Mouse (Mus musculus) limb, embryonic 15.5 days (tissue): ENCODE results near the gene S100a2. TPM values are rescaled to one million over a fixed set of nuclear protein-coding genes. Genes with fewer than 3 reads are reported as not detected.

Experiments used
- ATAC-seq: fragments of 200-750 bp; cut with Nextera tagmentation; 2 replicates; pipeline ENCODE4 v1.8.0; 2017; ENCODE audit warnings: low read depth, moderate TSS enrichment; ENCODE audit not compliant: insufficient number of reproducible peaks, low FRiP score, low TSS enrichment
- H3K27ac ChIP-seq: fragments of 300-500 bp; sonication (generic); 2 replicates; pipeline ENCODE4 v1.5.1; 2015; ENCODE audit warnings: moderate library complexity, mild to moderate bottlenecking, inconsistent platforms
- H3K27me3 ChIP-seq: fragments of 300-500 bp; sonication (generic); 2 replicates; pipeline ENCODE4 v1.6.1; 2015; ENCODE audit warnings: inconsistent platforms
- H3K36me3 ChIP-seq: fragments of 300-500 bp; sonication (generic); 2 replicates; pipeline ENCODE4 v1.6.1; 2015; ENCODE audit warnings: inconsistent platforms
- H3K4me1 ChIP-seq: fragments of 300-500 bp; sonication (generic); 2 replicates; pipeline ENCODE4 v1.6.1; 2015; ENCODE audit warnings: inconsistent platforms
- H3K4me2 ChIP-seq: fragments of 300-500 bp; sonication (generic); 2 replicates; pipeline ENCODE4 v1.6.1; 2015; ENCODE audit warnings: mild to moderate bottlenecking, inconsistent platforms
- H3K4me3 ChIP-seq: fragments of 300-500 bp; sonication (generic); 2 replicates; pipeline ENCODE4 v1.5.1; 2015; ENCODE audit warnings: mild to moderate bottlenecking, inconsistent platforms
- H3K9ac ChIP-seq: fragments of 300-500 bp; sonication (generic); 2 replicates; pipeline ENCODE4 v1.6.1; 2015; ENCODE audit warnings: inconsistent platforms
- H3K9me3 ChIP-seq: fragments of 300-500 bp; sonication (generic); 2 replicates; pipeline ENCODE4 v1.6.1; 2016; ENCODE audit warnings: inconsistent platforms
- WGBS: fragments of 180-500 bp; shearing (Covaris S2); methylation state at CpG from one replicate; pipeline ENCODE4 v1.1.7; 2015; 5-methylcytosine and 5-hydroxymethylcytosine counted together
- polyA plus RNA-seq: library from polyadenylated mRNA; unstranded; fragments of >200 nt; fragmentation: Nextera tagmentation; extraction: Ambion mirVana; gene quantifications from 2 replicates; pipeline ENCODE4 v1.2.1, GENCODE M21; 2015

The S100a2 gene
- polyA plus RNA-seq, 1 experiment from 2014 or later: not detected

GRCm38 (mm10) chr3:90609102-90609501 is 19.1 kb downstream of the S100a2 start:
- no peak for ATAC-seq
- no peaks in the 10 kb centered on the region for H3K27me3 ChIP-seq
- no peak overlapping the region for H3K4me2 ChIP-seq
- no peak overlapping the region for H3K27ac ChIP-seq
- H3K4me1 ChIP-seq: peaks cover 45% of the 10 kb centered on the region
- no peaks in the 10 kb centered on the region for H3K9me3 ChIP-seq
- no peaks in the 10 kb centered on the region for H3K36me3 ChIP-seq
- no peak overlapping the region for H3K9ac ChIP-seq
- no peak overlapping the region for H3K4me3 ChIP-seq

DNA sequence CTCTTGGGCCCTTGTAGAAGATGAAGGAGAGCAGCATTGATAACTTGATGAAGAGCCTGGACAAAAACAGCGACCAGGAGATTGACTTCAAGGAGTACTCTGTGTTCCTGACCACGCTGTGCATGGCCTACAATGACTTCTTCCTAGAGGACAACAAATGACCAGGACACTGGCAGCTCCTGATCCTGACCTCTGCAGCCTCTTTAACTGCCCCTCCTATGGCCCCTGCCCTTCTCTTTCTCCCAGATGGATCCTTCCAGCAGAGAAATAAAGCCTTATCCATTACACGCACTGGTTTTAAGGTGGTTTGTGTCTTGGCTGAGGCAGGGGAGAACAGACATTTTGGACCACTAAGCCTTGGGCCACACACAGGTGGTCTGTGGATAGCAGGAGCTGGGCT is 21.4 kb downstream of the S100a2 start:
- H3K4me2 ChIP-seq: no peak overlapping the region
- no peak overlapping the region for H3K27ac ChIP-seq
- ATAC-seq: no peak
- H3K9me3 ChIP-seq: no peaks in the 10 kb centered on the region
- H3K36me3 ChIP-seq: no peaks in the 10 kb centered on the region
- no peak overlapping the region for H3K9ac ChIP-seq
- peaks cover 39% of the 10 kb centered on the region for H3K4me1 ChIP-seq
- 88% methylated on average over 3 of the region's 3 CpGs for WGBS
- no peak overlapping the region for H3K4me3 ChIP-seq
- no peaks in the 10 kb centered on the region for H3K27me3 ChIP-seq

DNA sequence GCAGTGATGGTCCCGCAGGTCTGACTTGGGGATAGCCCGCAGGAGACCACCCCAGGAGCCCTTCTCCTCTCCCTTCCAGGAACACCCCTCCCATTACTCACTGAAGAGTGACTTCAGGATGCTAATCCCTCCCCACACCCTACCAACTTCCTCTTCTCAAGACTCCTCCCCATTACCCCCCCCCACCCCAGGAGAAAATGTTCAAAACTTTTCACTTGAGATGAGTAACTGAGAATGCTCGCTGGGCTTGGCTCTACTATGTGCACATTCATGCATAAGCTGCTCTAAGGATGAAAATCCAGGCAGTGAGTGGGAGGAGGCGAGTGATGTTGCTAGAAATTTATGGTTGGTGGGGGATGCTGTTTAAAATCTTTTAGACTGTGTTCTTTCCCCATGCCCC is 22.0 kb downstream of the S100a2 start:
- WGBS: 68% methylated on average over 4 of the region's 4 CpGs
- Histone ChIP-seq H3K9me3 (no peaks in the 10 kb centered on the region), H3K4me3 (no peak overlapping the region), H3K27me3 (no peaks in the 10 kb centered on the region), H3K27ac (no peak overlapping the region), H3K36me3 (no peaks in the 10 kb centered on the region), H3K4me2 (no peak overlapping the region), H3K9ac (no peak overlapping the region), H3K4me1 (peaks cover 39% of the 10 kb centered on the region)
- no peak for ATAC-seq

- peak within 1 kb of the TSS; percentile 33; the same call in 1 of the 2 replicates for H3K9ac ChIP-seq
- peak; percentile 69 for ATAC-seq
- H3K36me3 ChIP-seq: no peaks in the 10 kb centered on the region
- peak within 1 kb of the TSS; percentile 73 for H3K4me2 ChIP-seq
- 1% methylated on average over 23 of the region's 23 CpGs for WGBS
- no peaks in the 10 kb centered on the region for H3K9me3 ChIP-seq
- peak within 1 kb of the TSS; percentile 38 for H3K27ac ChIP-seq
- peaks cover 33% of the 10 kb centered on the region for H3K4me1 ChIP-seq
- H3K4me3 ChIP-seq: peak within 1 kb of the TSS; percentile 44
- no peaks in the 10 kb centered on the region for H3K27me3 ChIP-seq
These were observed 22.8 kb downstream of the S100a2 start, which contains the start of gene S100a6 for GRCm38 (mm10) chr3:90612728-90613291. TSS of gene S100a6 (plus strand) at chr3:90612882.

- Histone ChIP-seq H3K36me3 (no peaks in the 10 kb centered on the region), H3K4me3 (peak overlapping the region; percentile 44), H3K4me2 (peak overlapping the region; percentile 73), H3K27me3 (no peaks in the 10 kb centered on the region), H3K4me1 (peaks cover 33% of the 10 kb centered on the region), H3K27ac (peak overlapping the region; percentile 34; the same call in 1 of the 2 replicates), H3K9ac (no peak overlapping the region), H3K9me3 (no peaks in the 10 kb centered on the region)
- ATAC-seq: 0 out of 2 replicates have a peak, but pooled peaks have one; percentile 12
- 59% methylated on average over 7 of the region's 7 CpGs for WGBS
These were observed 23.6 kb downstream of the S100a2 start for GRCm38 (mm10) chr3:90613461-90614147.

GRCm38 (mm10) chr3:90614148-90614530 is 24.1 kb downstream of the S100a2 start:
- peak overlapping the region; percentile 44 for H3K4me3 ChIP-seq
- no peaks in the 10 kb centered on the region for H3K27me3 ChIP-seq
- H3K4me2 ChIP-seq: peak overlapping the region; percentile 73
- ATAC-seq: no peak
- H3K27ac ChIP-seq: no peak overlapping the region
- H3K4me1 ChIP-seq: peaks cover 33% of the 10 kb centered on the region
- 80% methylated on average over 6 of the region's 6 CpGs for WGBS
- H3K9ac ChIP-seq: no peak overlapping the region
- no peaks in the 10 kb centered on the region for H3K36me3 ChIP-seq
- no peaks in the 10 kb centered on the region for H3K9me3 ChIP-seq

DNA sequence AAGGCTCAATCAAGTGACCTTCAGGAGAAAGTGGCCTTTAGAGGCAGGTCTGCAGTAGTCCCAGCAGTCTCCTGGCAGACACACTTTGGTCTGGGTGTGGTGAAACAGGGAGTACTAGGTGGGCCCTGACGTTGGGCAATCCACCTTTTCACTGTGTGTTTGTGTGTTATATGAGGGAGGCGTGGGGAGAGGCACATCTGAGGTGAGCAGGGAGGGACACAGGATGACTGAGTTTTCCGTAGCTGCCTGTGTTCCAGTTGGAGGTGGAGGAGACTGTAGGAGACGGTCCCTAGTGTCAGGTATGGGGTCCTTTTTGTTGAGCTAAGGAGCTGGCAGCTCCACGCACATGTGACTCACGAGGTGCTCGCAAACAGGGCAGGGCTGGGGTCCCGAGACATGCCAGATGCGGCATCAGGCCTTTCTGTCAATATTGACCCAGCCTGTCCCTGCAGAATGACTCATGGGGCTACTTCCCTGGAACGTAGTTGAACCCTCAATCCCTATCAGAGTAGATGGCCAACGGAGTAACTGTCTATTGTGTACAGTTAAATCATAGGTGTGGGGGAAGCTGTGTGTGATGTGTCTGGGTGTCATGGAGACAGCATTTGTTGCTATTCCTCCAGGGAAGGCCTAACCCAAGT is 24.7 kb downstream of the S100a2 start:
- H3K4me2 ChIP-seq: peak overlapping the region; percentile 73
- no peak for ATAC-seq
- H3K4me3 ChIP-seq: peak overlapping the region; percentile 44; the same call in 1 of the 2 replicates
- 76% methylated on average over 11 of the region's 11 CpGs for WGBS
- no peak overlapping the region for H3K9ac ChIP-seq
- H3K36me3 ChIP-seq: no peaks in the 10 kb centered on the region
- H3K27me3 ChIP-seq: no peaks in the 10 kb centered on the region
- H3K9me3 ChIP-seq: no peaks in the 10 kb centered on the region
- no peak overlapping the region; the same call in 1 of the 2 replicates for H3K27ac ChIP-seq
- H3K4me1 ChIP-seq: peaks cover 33% of the 10 kb centered on the region

GRCm38 (mm10) chr3:90615415-90615814 is 25.4 kb downstream of the S100a2 start:
- Histone ChIP-seq H3K9me3 (no peaks in the 10 kb centered on the region), H3K36me3 (no peaks in the 10 kb centered on the region), H3K4me2 (peak overlapping the region; percentile 12; the same call in 1 of the 2 replicates), H3K27me3 (no peaks in the 10 kb centered on the region), H3K27ac (no peak overlapping the region; the same call in 1 of the 2 replicates), H3K4me1 (peaks cover 33% of the 10 kb centered on the region), H3K9ac (no peak overlapping the region), H3K4me3 (no peak overlapping the region)
- 6% methylated on average over 7 of the region's 7 CpGs for WGBS
- peak; percentile 73; the same call in 1 of the 2 replicates for ATAC-seq

- Histone ChIP-seq H3K4me1 (peaks cover 33% of the 10 kb centered on the region), H3K4me3 (no peak overlapping the region), H3K36me3 (no peaks in the 10 kb centered on the region), H3K9ac (no peak overlapping the region), H3K4me2 (peak overlapping the region; percentile 12; the same call in 1 of the 2 replicates), H3K27ac (no peak overlapping the region), H3K27me3 (no peaks in the 10 kb centered on the region), H3K9me3 (no peaks in the 10 kb centered on the region)
- no peak for ATAC-seq
- 76% methylated on average over 1 of the region's 1 CpGs for WGBS
These were observed 25.9 kb downstream of the S100a2 start for GRCm38 (mm10) chr3:90615911-90616310.

GRCm38 (mm10) chr3:90617586-90617985 is 27.5 kb downstream of the S100a2 start:
- no peaks in the 10 kb centered on the region for H3K27me3 ChIP-seq
- no peak for ATAC-seq
- H3K9me3 ChIP-seq: no peaks in the 10 kb centered on the region
- no peak overlapping the region for H3K27ac ChIP-seq
- H3K4me2 ChIP-seq: no peak overlapping the region
- H3K4me3 ChIP-seq: no peak overlapping the region
- 23% methylated on average over 1 of the region's 1 CpGs for WGBS
- no peak overlapping the region for H3K9ac ChIP-seq
- peaks cover 32% of the 10 kb centered on the region for H3K4me1 ChIP-seq
- H3K36me3 ChIP-seq: no peaks in the 10 kb centered on the region

DNA sequence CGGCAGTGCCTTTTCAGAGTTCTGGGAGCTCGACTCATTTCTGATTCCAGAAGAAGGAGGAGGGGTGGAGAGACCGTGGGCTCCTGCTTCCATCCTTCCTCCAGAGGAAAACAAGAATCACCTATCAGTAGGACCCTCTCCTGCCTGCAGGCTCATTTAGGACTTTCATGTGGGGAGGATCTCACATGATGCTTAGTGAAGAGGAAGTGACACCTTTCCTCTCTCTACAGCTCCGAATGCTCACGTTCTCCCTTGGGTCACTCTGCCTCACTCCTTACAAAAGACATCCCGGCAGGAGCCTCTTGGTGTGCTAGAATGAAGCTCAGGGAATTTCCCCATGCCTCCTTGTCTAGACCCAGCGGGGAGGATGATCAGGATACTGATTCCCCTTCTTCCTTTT is 31.5 kb downstream of the S100a2 start:
- no peaks in the 10 kb centered on the region for H3K36me3 ChIP-seq
- no peaks in the 10 kb centered on the region for H3K9me3 ChIP-seq
- peaks cover 11% of the 10 kb centered on the region for H3K4me1 ChIP-seq
- H3K27ac ChIP-seq: no peak overlapping the region
- H3K27me3 ChIP-seq: no peaks in the 10 kb centered on the region
- no peak overlapping the region for H3K4me3 ChIP-seq
- ATAC-seq: no peak
- WGBS: 47% methylated on average over 7 of the region's 7 CpGs
- no peak overlapping the region for H3K4me2 ChIP-seq
- no peak overlapping the region for H3K9ac ChIP-seq
